Mouse (Mus musculus) thymus, postnatal 4 days (tissue): ENCODE data around the gene Olfr1290.

Experiments used
- DNase-seq: peaks from one replicate; pipeline ENCODE4 v3.0.0; 2021

The Olfr1290 gene

DNA sequence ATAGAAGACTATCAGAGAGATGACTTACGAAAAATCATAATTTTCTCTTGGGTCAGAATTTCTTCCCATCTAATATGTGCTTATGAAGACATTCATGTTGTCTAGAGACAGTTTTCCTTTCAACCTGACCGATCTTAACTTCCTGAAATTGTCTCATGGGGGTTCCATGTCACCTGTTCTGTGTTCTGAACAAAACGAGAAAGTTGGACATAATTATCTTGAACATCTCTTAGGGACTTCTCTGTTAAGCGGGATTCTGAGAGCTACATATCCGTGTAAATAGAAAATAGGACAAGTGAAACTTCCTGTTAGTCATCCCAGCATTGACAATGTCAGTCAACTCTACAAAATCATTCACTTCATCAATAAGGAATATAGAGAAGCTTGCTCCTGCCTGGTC lies at the start of gene Olfr1290:
Olfr1290 (minus strand) TSS at position 101 of the 400 bp plus-strand sequence.
- DNase-seq = no peak

DNA sequence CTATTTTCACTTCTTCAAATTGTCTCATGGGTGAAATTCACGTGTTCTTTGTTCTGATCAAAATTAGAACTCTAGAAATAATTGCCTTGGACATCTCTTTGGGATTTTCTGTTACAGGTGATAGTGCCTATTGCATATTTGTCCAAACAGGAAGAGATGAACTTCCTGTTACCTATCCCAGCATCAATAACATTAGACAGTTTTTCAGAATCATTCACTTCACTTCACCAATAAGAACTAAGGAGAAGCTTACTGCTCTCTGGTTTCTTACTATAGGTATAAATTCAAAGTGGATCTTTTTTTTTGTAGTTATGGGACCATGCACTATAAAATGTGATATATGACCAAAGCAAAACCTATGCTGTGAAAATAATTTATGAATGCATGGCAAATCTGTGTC lies 46.6 kb upstream of the Olfr1290 start, which contains the start of gene Olfr1294:
Olfr1294 (minus strand) TSS at position 101 of the 400 bp plus-strand sequence.
- no peak for DNase-seq

DNA sequence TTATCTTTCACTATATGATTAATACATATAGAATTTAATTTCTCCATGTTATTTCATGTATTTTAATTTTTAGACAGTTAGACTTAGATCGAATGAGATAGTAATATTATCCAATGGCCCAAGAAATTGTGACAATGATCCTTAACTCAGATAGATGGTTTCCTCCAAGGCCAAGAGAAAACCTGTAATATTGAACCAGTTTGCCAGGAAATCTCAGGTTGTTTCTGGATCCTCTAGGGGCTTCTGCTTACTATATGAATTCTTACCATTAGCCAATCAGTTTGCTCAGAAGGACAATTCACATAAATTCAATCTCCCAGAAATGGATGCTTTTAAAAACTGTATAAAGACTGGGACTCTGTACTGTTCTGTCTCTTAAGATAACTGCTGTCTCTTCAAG lies 31.3 kb upstream of the Olfr1290 start, which contains the start of gene Olfr1293-ps:
Olfr1293-ps (plus strand) TSS at position 301 of the 400 bp plus-strand sequence.
- DNase-seq = no peak

DNA sequence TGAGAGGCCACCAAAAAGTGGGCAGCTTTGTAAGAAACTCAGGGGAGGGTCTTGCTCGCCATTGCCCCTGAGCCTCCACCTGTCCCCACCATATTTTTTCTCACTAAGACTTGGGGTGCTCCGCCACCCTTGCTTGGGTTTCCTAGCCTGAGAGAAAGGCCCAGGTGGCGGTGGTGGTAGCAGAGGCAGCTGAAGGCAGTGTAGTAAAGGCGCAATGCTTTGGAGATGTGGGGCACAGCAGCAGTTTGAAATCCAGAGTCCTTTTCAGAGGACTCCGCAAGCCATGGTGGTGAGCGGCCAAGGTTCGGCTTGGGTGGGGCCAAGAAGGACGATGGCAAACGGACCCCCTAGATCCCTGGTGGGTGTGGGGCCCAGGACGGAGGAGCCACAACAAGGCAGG lies 23.8 kb upstream of the Olfr1290 start:
- no peak for DNase-seq

DNA sequence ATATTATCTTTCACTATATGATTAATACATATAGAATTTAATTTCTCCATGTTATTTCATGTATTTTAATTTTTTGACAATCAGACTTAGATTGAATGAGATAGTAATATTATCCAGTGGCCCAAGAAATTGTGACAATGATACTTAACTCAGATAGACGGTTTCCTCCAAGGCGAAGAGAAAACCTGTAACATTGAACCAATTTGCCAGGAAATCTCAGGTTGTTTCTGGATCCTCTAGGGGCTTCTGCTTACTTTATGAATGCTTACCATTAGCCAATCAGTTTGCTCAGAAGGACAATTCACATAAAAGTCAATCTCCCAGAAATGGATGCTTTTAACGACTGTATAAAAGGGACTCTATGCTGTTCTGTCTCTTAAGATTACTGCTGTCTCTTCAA lies 3.3 kb upstream of the Olfr1290 start, which contains the start of gene Olfr1291-ps1:
Olfr1291-ps1 (plus strand) TSS at position 301 of the 400 bp plus-strand sequence.
- DNase-seq = no peak

DNA sequence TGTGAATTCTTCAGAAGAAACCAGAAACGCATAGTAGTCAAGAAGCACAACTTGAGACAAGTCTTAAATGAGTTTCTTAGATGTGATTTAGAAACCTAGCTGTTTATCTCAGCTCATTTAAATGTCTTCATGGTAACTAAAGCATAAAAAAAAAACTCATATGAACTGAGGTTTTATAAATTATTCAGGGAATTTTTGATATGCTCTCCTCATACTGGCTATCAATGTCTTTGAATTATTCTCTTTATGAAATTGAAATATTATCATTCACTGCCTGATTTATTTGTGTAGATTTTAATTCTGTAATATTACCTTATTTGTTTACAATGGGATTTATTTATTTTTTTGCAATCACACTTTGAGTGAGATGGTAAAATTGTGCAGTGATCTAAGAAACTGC lies 13.1 kb downstream of the Olfr1290 start, which contains the start of gene Olfr1289:
Olfr1289 (plus strand) TSS at position 301 of the 400 bp plus-strand sequence.
- no peak for DNase-seq

DNA sequence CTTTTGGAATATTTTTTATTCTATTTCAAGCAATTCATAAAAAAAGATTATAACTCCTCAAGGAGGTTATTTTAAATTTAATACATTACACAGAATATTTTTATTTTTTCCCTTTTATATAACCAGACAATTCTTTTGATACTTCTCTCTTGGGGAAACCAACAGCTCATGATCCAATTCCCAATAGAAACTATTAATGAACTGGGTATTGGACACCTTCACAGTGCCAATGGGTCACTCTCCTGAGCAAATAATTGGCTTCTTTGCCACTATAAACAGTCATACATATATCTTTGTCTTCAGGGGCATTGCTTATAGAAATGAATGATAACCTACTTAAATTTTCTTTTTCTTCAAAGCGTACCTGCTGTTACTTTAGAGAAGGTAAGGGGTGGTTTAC lies 19.8 kb downstream of the Olfr1290 start, which contains the start of gene Olfr1288:
Olfr1288 (plus strand) TSS at position 301 of the 400 bp plus-strand sequence.
- no peak for DNase-seq

DNA sequence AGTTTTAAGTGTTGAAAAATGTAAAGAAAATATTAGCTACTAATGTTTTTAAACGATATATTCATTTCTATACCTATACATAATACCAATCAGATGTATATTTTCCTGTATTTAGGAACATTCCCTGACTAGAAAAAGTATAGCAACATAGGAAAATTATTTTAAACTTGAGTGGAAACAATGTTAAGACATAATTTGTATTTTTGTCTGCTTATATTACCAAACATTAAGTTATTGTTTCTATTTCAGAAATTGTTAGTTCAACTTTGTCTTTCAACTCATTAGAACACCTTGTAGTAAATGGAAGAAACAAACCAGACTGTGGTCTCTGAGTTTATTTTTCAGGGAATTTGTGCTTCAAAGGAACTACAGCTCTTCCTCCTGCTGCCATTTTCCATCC lies 44.8 kb downstream of the Olfr1290 start, which contains the start of gene Olfr1287:
Olfr1287 (plus strand) TSS at position 301 of the 400 bp plus-strand sequence.
- DNase-seq = no peak
